Mouse (Mus musculus): ENCODE data around the gene Shisal2a. TPM values are rescaled to one million over a fixed set of nuclear protein-coding genes. Genes with fewer than 3 reads are reported as not detected.

The Shisal2a gene
- polyA plus RNA-seq, 1 experiment from 2014 or later: 2.7 TPM

GRCm38 (mm10) chr4:108387106-108387505 lies 4.0 kb upstream of the Shisal2a start:
- Histone ChIP-seq H3K4me3 (replicated peaks; ENCODE audit: low read length) (peak overlapping the region; percentile 44), H3K4me2 (ENCODE audit: low read length) (peak overlapping the region; percentile 79), H3K4me1 (replicated peaks; ENCODE audit: control insufficient read depth, insufficient read depth, low read length) (peaks cover 17% of the 10 kb centered on the region), H3K27ac (ENCODE audit: low read length) (peak overlapping the region; percentile 14), H3K36me3 (ENCODE audit: control insufficient read depth, insufficient read depth) (no peaks in the 10 kb centered on the region), H3K27me3 (replicated peaks; ENCODE audit: control insufficient read depth, insufficient read depth, low read length) (peaks cover 16% of the 10 kb centered on the region), H3K9ac (replicated peaks; ENCODE audit: low read depth, low read length) (peak overlapping the region; percentile 76), H3K9me3 (ENCODE audit: control insufficient read depth, low read length) (no peaks in the 10 kb centered on the region)
- WGBS: 50% methylated on average over 4 of the region's 4 CpGs
- ATAC-seq: peak; percentile 30

GRCm38 (mm10) chr4:108386087-108386486 lies 2.9 kb upstream of the Shisal2a start:
- no peak overlapping the region for H3K27ac ChIP-seq (ENCODE audit: low read length)
- no peak overlapping the region for H3K9ac ChIP-seq (replicated peaks; ENCODE audit: low read depth, low read length)
- no peak overlapping the region for H3K4me2 ChIP-seq (ENCODE audit: low read length)
- H3K4me3 ChIP-seq (replicated peaks; ENCODE audit: low read length): no peak overlapping the region
- 38% methylated on average over 1 of the region's 1 CpGs for WGBS
- no peaks in the 10 kb centered on the region for H3K36me3 ChIP-seq (ENCODE audit: control insufficient read depth, insufficient read depth)
- H3K4me1 ChIP-seq (replicated peaks; ENCODE audit: control insufficient read depth, insufficient read depth, low read length): peaks cover 17% of the 10 kb centered on the region
- no peak for ATAC-seq
- no peaks in the 10 kb centered on the region for H3K9me3 ChIP-seq (ENCODE audit: control insufficient read depth, low read length)
- peaks cover 17% of the 10 kb centered on the region for H3K27me3 ChIP-seq (replicated peaks; ENCODE audit: control insufficient read depth, insufficient read depth, low read length)

- no peak for ATAC-seq
- Histone ChIP-seq H3K9ac (replicated peaks; ENCODE audit: low read depth, low read length) (no peak overlapping the region), H3K27me3 (replicated peaks; ENCODE audit: control insufficient read depth, insufficient read depth, low read length) (peaks cover 17% of the 10 kb centered on the region), H3K36me3 (ENCODE audit: control insufficient read depth, insufficient read depth) (no peaks in the 10 kb centered on the region), H3K9me3 (ENCODE audit: control insufficient read depth, low read length) (no peaks in the 10 kb centered on the region), H3K4me3 (replicated peaks; ENCODE audit: low read length) (no peak overlapping the region), H3K4me2 (ENCODE audit: low read length) (no peak overlapping the region), H3K27ac (ENCODE audit: low read length) (no peak overlapping the region), H3K4me1 (replicated peaks; ENCODE audit: control insufficient read depth, insufficient read depth, low read length) (peaks cover 3% of the 10 kb centered on the region; the same call in 1 of the 2 replicates)
- WGBS: 21% methylated on average over 1 of the region's 1 CpGs
Measured at GRCm38 (mm10) chr4:108380146-108380545, 3.0 kb downstream of the Shisal2a start.

GRCm38 (mm10) chr4:108379476-108379875 lies 3.7 kb downstream of the Shisal2a start:
- no peak for ATAC-seq
- Histone ChIP-seq H3K4me2 (ENCODE audit: low read length) (no peak overlapping the region), H3K4me1 (replicated peaks; ENCODE audit: control insufficient read depth, insufficient read depth, low read length) (peaks cover 3% of the 10 kb centered on the region; the same call in 1 of the 2 replicates), H3K27ac (ENCODE audit: low read length) (no peak overlapping the region), H3K9me3 (ENCODE audit: control insufficient read depth, low read length) (no peaks in the 10 kb centered on the region), H3K36me3 (ENCODE audit: control insufficient read depth, insufficient read depth) (no peaks in the 10 kb centered on the region), H3K9ac (replicated peaks; ENCODE audit: low read depth, low read length) (no peak overlapping the region), H3K4me3 (replicated peaks; ENCODE audit: low read length) (no peak overlapping the region), H3K27me3 (replicated peaks; ENCODE audit: control insufficient read depth, insufficient read depth, low read length) (peaks cover 13% of the 10 kb centered on the region)
- 88% methylated on average over 3 of the region's 3 CpGs for WGBS

- Histone ChIP-seq H3K4me1 (replicated peaks; ENCODE audit: control insufficient read depth, insufficient read depth, low read length) (no peaks in the 10 kb centered on the region), H3K4me3 (replicated peaks; ENCODE audit: low read length) (no peak overlapping the region), H3K9me3 (ENCODE audit: control insufficient read depth, low read length) (no peaks in the 10 kb centered on the region), H3K36me3 (ENCODE audit: control insufficient read depth, insufficient read depth) (no peaks in the 10 kb centered on the region), H3K27me3 (replicated peaks; ENCODE audit: control insufficient read depth, insufficient read depth, low read length) (no peaks in the 10 kb centered on the region), H3K9ac (replicated peaks; ENCODE audit: low read depth, low read length) (no peak overlapping the region), H3K27ac (ENCODE audit: low read length) (no peak overlapping the region), H3K4me2 (ENCODE audit: low read length) (no peak overlapping the region)
- ATAC-seq: no peak
- 80% methylated on average over 3 of the region's 3 CpGs for WGBS
Measured at GRCm38 (mm10) chr4:108372166-108372565, 11.0 kb downstream of the Shisal2a start.

GRCm38 (mm10) chr4:108371421-108371820 lies 11.7 kb downstream of the Shisal2a start:
- Histone ChIP-seq H3K4me1 (replicated peaks; ENCODE audit: control insufficient read depth, insufficient read depth, low read length) (no peaks in the 10 kb centered on the region), H3K4me3 (replicated peaks; ENCODE audit: low read length) (no peak overlapping the region), H3K27me3 (replicated peaks; ENCODE audit: control insufficient read depth, insufficient read depth, low read length) (no peaks in the 10 kb centered on the region), H3K9ac (replicated peaks; ENCODE audit: low read depth, low read length) (no peak overlapping the region), H3K4me2 (ENCODE audit: low read length) (no peak overlapping the region), H3K9me3 (ENCODE audit: control insufficient read depth, low read length) (no peaks in the 10 kb centered on the region), H3K36me3 (ENCODE audit: control insufficient read depth, insufficient read depth) (no peaks in the 10 kb centered on the region), H3K27ac (ENCODE audit: low read length) (no peak overlapping the region)
- WGBS: 78% methylated on average over 3 of the region's 3 CpGs
- ATAC-seq: no peak

- Histone ChIP-seq H3K27me3 (replicated peaks; ENCODE audit: control insufficient read depth, insufficient read depth, low read length) (no peaks in the 10 kb centered on the region), H3K36me3 (ENCODE audit: control insufficient read depth, insufficient read depth) (no peaks in the 10 kb centered on the region), H3K4me2 (ENCODE audit: low read length) (no peak overlapping the region), H3K27ac (ENCODE audit: low read length) (no peak overlapping the region), H3K9me3 (ENCODE audit: control insufficient read depth, low read length) (no peaks in the 10 kb centered on the region), H3K4me3 (replicated peaks; ENCODE audit: low read length) (no peak overlapping the region), H3K9ac (replicated peaks; ENCODE audit: low read depth, low read length) (no peak overlapping the region), H3K4me1 (replicated peaks; ENCODE audit: control insufficient read depth, insufficient read depth, low read length) (no peaks in the 10 kb centered on the region)
- no peak for ATAC-seq
- 68% methylated on average over 4 of the region's 4 CpGs for WGBS
Measured at GRCm38 (mm10) chr4:108370409-108370808, 12.7 kb downstream of the Shisal2a start.

- Histone ChIP-seq H3K4me3 (replicated peaks; ENCODE audit: low read length) (no peak overlapping the region), H3K27ac (ENCODE audit: low read length) (no peak overlapping the region), H3K9me3 (ENCODE audit: control insufficient read depth, low read length) (no peaks in the 10 kb centered on the region), H3K27me3 (replicated peaks; ENCODE audit: control insufficient read depth, insufficient read depth, low read length) (no peaks in the 10 kb centered on the region), H3K4me2 (ENCODE audit: low read length) (no peak overlapping the region), H3K4me1 (replicated peaks; ENCODE audit: control insufficient read depth, insufficient read depth, low read length) (peaks cover under 1% of the 10 kb centered on the region; the same call in 1 of the 2 replicates), H3K36me3 (ENCODE audit: control insufficient read depth, insufficient read depth) (no peaks in the 10 kb centered on the region), H3K9ac (replicated peaks; ENCODE audit: low read depth, low read length) (no peak overlapping the region)
- ATAC-seq: no peak
- WGBS: 54% methylated on average over 5 of the region's 5 CpGs
Measured at GRCm38 (mm10) chr4:108369254-108369653, 13.9 kb downstream of the Shisal2a start.

GRCm38 (mm10) chr4:108364111-108364476 lies 19.1 kb downstream of the Shisal2a start:
- no peak overlapping the region for H3K4me3 ChIP-seq (replicated peaks; ENCODE audit: low read length)
- no peaks in the 10 kb centered on the region for H3K36me3 ChIP-seq (ENCODE audit: control insufficient read depth, insufficient read depth)
- H3K4me2 ChIP-seq (ENCODE audit: low read length): no peak overlapping the region
- peaks cover 38% of the 10 kb centered on the region for H3K4me1 ChIP-seq (replicated peaks; ENCODE audit: control insufficient read depth, insufficient read depth, low read length)
- no peak overlapping the region for H3K27ac ChIP-seq (ENCODE audit: low read length)
- H3K9me3 ChIP-seq (ENCODE audit: control insufficient read depth, low read length): no peaks in the 10 kb centered on the region
- 31% methylated on average over 5 of the region's 5 CpGs for WGBS
- no peaks in the 10 kb centered on the region for H3K27me3 ChIP-seq (replicated peaks; ENCODE audit: control insufficient read depth, insufficient read depth, low read length)
- H3K9ac ChIP-seq (replicated peaks; ENCODE audit: low read depth, low read length): no peak overlapping the region
- no peak for ATAC-seq
